Mouse (Mus musculus) C2C12 (cell line): ENCODE results near the gene Cdh6.

Source experiments
- CEBPB ChIP-seq: IDR thresholded peaks from one replicate; pipeline ENCODE4 v1.6.1; 2011; ENCODE audit warnings: low read depth, mild to moderate bottlenecking, control low read depth, moderate library complexity
- CTCF ChIP-seq: IDR thresholded peaks from one replicate; pipeline ENCODE4 v1.5.1; 2011; ENCODE audit not compliant: control insufficient read depth, insufficient read depth, insufficient read length
- FOSL1 ChIP-seq: IDR thresholded peaks from one replicate; pipeline ENCODE4 v1.8.0; 2011; ENCODE audit warnings: mild to moderate bottlenecking, low read length; ENCODE audit not compliant: poor library complexity, insufficient read depth, severe bottlenecking
- MAX ChIP-seq: IDR thresholded peaks from one replicate; pipeline ENCODE4 v1.6.1; 2011; ENCODE audit warnings: mild to moderate bottlenecking, control low read depth
- MYOD1 ChIP-seq: IDR thresholded peaks from one replicate; pipeline ENCODE4 v1.6.1; 2011; ENCODE audit warnings: low read depth; ENCODE audit not compliant: control insufficient read depth, insufficient read length
- MYOG ChIP-seq: IDR thresholded peaks from one replicate; pipeline ENCODE4 v1.6.1; 2011; ENCODE audit not compliant: control insufficient read depth, insufficient read length; ENCODE audit errors: extremely low read depth
- USF1 ChIP-seq: IDR thresholded peaks from one replicate; pipeline ENCODE4 v1.6.1; 2011; ENCODE audit warnings: low read depth, mild to moderate bottlenecking, control low read depth, moderate library complexity

DNA sequence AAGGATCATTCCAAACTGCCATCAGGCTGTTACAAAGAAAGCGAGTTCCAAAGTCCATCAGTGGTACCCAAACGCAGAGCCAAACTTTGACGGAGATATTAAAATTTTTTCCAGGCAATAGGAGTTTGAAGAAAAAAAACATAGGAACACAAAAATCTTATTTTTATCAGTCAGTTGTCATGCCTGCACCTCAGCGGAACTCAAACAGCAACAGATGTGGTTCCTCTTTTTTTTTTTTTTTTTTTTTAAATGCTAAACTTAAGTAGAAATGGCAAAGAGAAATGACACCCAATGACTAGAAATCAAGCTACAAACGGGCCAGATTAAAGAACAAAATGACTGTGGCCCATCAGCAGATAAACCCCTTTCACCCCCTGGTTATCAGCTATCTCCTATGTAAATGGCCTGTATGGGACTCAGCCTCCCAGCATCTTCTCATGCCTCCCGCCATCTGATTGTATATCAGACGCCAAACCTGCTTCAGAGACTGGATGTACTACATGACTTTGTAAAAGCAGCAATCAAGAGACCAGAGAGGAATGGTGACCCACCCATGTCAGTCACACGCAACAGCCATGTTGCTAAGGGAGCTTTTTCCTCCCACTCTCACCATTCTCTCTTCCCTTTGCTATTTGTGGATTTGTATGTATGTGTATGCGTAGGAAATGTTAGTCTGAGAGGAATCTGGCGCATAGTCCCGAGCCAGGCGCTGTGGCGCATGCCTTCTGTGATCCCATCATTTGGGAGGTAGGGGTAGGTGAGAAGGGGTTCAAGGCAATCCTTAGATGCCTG lies 8.2 kb downstream of the Cdh6 start:
- no peak for TF ChIP-seq CTCF
- TF ChIP-seq MYOG = no peak
- TF ChIP-seq USF1 = no peak
- no peak for TF ChIP-seq MAX
- TF ChIP-seq CEBPB = no peak
- TF ChIP-seq MYOD1 = no peak
- TF ChIP-seq FOSL1 = no peak
